Mouse (Mus musculus) adrenal gland, postnatal 14 days (tissue): ENCODE measurements around the gene Cntln. TPM values are rescaled to one million over a fixed set of nuclear protein-coding genes. Genes with fewer than 3 reads are reported as not detected.
A peak's percentile ranks its signal among the peaks of the same experiment; 100 is the strongest.

Experiments used
- DNase-seq: peaks from one replicate; pipeline ENCODE4 v3.0.0; 2021; ENCODE audit warnings: mixed read lengths
- total RNA-seq: library from RNA; stranded (reverse); gene quantifications from 2 replicates; pipeline ENCODE4 v1.2.3, GENCODE M21; 2021

Gene Cntln
- total RNA-seq, 1 experiment from 2014 or later = 13.3 TPM

- no peak for DNase-seq
Observed at GRCm38 (mm10) chr4:85049933-85050553, 165.9 kb downstream of the Cntln start.

- DNase-seq = no peak
Observed at GRCm38 (mm10) chr4:85054616-85055015, 170.5 kb downstream of the Cntln start.

- DNase-seq = no peak
Observed at GRCm38 (mm10) chr4:85059598-85059997, 175.5 kb downstream of the Cntln start.

GRCm38 (mm10) chr4:85061676-85062075 lies 177.6 kb downstream of the Cntln start:
- DNase-seq = no peak

GRCm38 (mm10) chr4:85096033-85096432 lies 211.9 kb downstream of the Cntln start:
- no peak for DNase-seq

GRCm38 (mm10) chr4:85096682-85097081 lies 212.6 kb downstream of the Cntln start:
- DNase-seq = peak; percentile 57

- no peak for DNase-seq
Observed at GRCm38 (mm10) chr4:85102168-85102567, 218.1 kb downstream of the Cntln start.

- DNase-seq = no peak
Observed at GRCm38 (mm10) chr4:85106416-85106815, 222.3 kb downstream of the Cntln start.

GRCm38 (mm10) chr4:85106961-85107360 lies 222.9 kb downstream of the Cntln start:
- DNase-seq = no peak

GRCm38 (mm10) chr4:85120271-85120670 lies 236.2 kb downstream of the Cntln start:
- no peak for DNase-seq

- no peak for DNase-seq
Observed at GRCm38 (mm10) chr4:85149726-85150125, 265.6 kb downstream of the Cntln start.

GRCm38 (mm10) chr4:85151881-85152280 lies 267.8 kb downstream of the Cntln start:
- DNase-seq = no peak

- DNase-seq = no peak
Observed at GRCm38 (mm10) chr4:85154361-85154760, 270.3 kb downstream of the Cntln start.

- DNase-seq = no peak
Observed at GRCm38 (mm10) chr4:85161156-85161555, 277.0 kb downstream of the Cntln start.

GRCm38 (mm10) chr4:85162468-85163312 lies 278.6 kb downstream of the Cntln start:
- peak; percentile 73 for DNase-seq

- no peak for DNase-seq
Observed at GRCm38 (mm10) chr4:85163313-85163615, 279.2 kb downstream of the Cntln start.

- no peak for DNase-seq
Observed at GRCm38 (mm10) chr4:85168001-85168400, 283.9 kb downstream of the Cntln start.

- no peak for DNase-seq
Observed at GRCm38 (mm10) chr4:85175466-85175865, 291.4 kb downstream of the Cntln start.

GRCm38 (mm10) chr4:85178394-85179051 lies 294.4 kb downstream of the Cntln start:
- DNase-seq = no peak
